ENCODE assay signal across 10 mouse cellular contexts in the genomic region with DNA sequence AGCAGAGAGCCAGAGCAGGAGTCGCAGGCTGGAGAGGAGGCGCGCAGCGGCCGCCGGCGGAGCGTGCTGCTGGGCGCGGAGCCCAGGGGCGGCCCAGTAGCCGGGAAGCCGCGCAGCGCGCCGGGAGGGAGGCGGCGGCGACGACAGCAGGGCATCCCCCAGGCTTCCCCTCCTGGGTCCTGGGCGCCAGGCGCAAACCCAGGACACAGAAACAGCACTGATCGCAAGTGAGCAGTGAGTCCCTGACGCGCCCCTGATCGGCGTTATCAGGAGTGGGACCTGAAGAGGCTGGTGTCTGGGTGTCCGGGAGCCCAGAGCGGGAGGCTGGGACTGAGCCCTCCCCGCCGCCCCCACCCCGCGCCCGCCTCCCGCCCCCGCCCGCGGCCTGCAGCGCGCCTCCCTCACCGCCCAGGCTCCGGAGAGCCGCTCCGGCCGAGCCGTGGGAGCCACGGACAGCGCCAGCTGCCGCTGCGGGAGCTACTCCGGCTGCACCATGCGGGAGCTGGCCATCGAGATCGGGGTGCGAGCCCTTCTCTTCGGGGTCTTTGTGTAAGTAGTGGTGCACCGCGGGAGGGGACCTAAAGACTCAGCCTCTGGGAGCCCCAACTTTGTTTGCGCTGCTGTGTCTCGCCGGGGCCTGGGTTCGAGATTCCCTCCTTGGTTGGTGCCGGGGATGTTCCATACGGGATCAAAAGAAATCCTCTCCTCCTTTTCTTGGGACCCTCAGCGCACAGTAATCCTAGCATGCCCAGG. TPM values are rescaled to one million over a fixed set of nuclear protein-coding genes. Genes with fewer than 3 reads are reported as not detected.
DNase-seq lines count a peak whose midpoint lies in the region; ATAC-seq and TF ChIP-seq lines count a peak whose summit lies in the region.
"Had no signal": no experiment of that assay in that cellular context is flagged by ENCODE, and none has a peak within 500 bp of the region (broad histone marks: within the 10 kb centered on the region; RNA-seq: fewer than 3 reads in every experiment).

TSS of gene Plpp4 (plus strand) at position 411 of the 753 bp plus-strand sequence.

- no peaks in the 10 kb centered on the region for H3K36me3 ChIP-seq in lung, postnatal 0 days (ENCODE audit: insufficient read depth, low read length)
- no peaks in the 10 kb centered on the region for H3K36me3 ChIP-seq in embryonic facial prominence, embryonic 14.5 days (ENCODE audit: control insufficient read depth, insufficient read depth, low read length)

- peak within 1 kb of the TSS; percentile 48 for H3K4me2 ChIP-seq in lung, postnatal 0 days (replicated peaks; ENCODE audit: low read depth, low read length)
- H3K4me2 ChIP-seq in embryonic facial prominence, embryonic 14.5 days (ENCODE audit: low read depth, low read length): peak within 1 kb of the TSS; percentile 88

- no peak for TF ChIP-seq EP300 in lung, postnatal 0 days (IDR thresholded peaks at IDR 0.05)

- no peak within 1 kb of the TSS for H3K9ac ChIP-seq in lung, postnatal 0 days (replicated peaks; ENCODE audit: low read depth)
- peak within 1 kb of the TSS; percentile 54 for H3K9ac ChIP-seq in embryonic facial prominence, embryonic 14.5 days (ENCODE audit: low read depth, low read length)

- no peaks in the 10 kb centered on the region for H3K9me3 ChIP-seq in lung, postnatal 0 days (ENCODE audit: low read length)
- H3K9me3 ChIP-seq in embryonic facial prominence, embryonic 14.5 days (ENCODE audit: control insufficient read depth, low read length): no peaks in the 10 kb centered on the region

- intact Hi-C loops in heart, postnatal 25 days (cut with DNase I): no loop called here
- intact Hi-C loops in left cerebral cortex, postnatal 25 days (cut with DNase I): no loop called here

- 6% methylated on average over 42 of the region's 66 CpGs for WGBS in lung, postnatal 0 days
- WGBS in embryonic facial prominence, embryonic 14.5 days: 3% methylated on average over 8 of the region's 66 CpGs

- H3K27ac ChIP-seq in lung, postnatal 0 days (ENCODE audit: low read length): no peak within 1 kb of the TSS
- H3K27ac ChIP-seq in embryonic facial prominence, embryonic 14.5 days (replicated peaks; ENCODE audit: low read depth, low read length): no peak within 1 kb of the TSS
- H3K27ac ChIP-seq: macrophage had no signal

- no peak for TF ChIP-seq CTCF in lung, postnatal 0 days (IDR thresholded peaks at IDR 0.05)

- H3K4me3 ChIP-seq in lung, postnatal 0 days (ENCODE audit: low read depth, low read length): peak within 1 kb of the TSS; percentile 20
- peak within 1 kb of the TSS; percentile 47 for H3K4me3 ChIP-seq in embryonic facial prominence, embryonic 14.5 days (ENCODE audit: low read depth, low read length)

- no peaks in the 10 kb centered on the region for H3K4me1 ChIP-seq in lung, postnatal 0 days (ENCODE audit: insufficient read depth, low read depth, low read length)
- no peaks in the 10 kb centered on the region for H3K4me1 ChIP-seq in embryonic facial prominence, embryonic 14.5 days (ENCODE audit: control insufficient read depth, insufficient read depth, low read length)

- ATAC-seq in lung, postnatal 0 days: peak; percentile 40
- ATAC-seq in embryonic facial prominence, embryonic 14.5 days (ENCODE audit: low read depth): peak; percentile 71
- ATAC-seq in erythroid progenitor cell, adult 5-6 weeks (replicated peaks; ENCODE audit: low FRiP score, poor library complexity, severe bottlenecking): no peak
- no peak for ATAC-seq in CD4-positive, CD25-positive, alpha-beta regulatory T cell, adult 4 months

- DNase-seq in lung, postnatal 0 days (ENCODE audit: low spot score): peak; percentile 16
- DNase-seq in lung, postnatal 36 days: no peak
- peak; percentile 35 for DNase-seq in embryonic facial prominence, embryonic 14.5 days (ENCODE audit: low spot score)
- DNase-seq in heart, postnatal 25 days (ENCODE audit: low spot score): peak; percentile 2
- peak; percentile 53 to 55 for DNase-seq in left cerebral cortex, postnatal 25 days (ENCODE audit: low spot score in 2 of 2)
- DNase-seq in neural tube, embryonic 10.5 days (ENCODE audit: extremely low spot score, low spot score): peak; percentile 68

- peaks cover 21% of the 10 kb centered on the region for H3K27me3 ChIP-seq in lung, postnatal 0 days (replicated peaks; ENCODE audit: insufficient read depth, low read length)
- H3K27me3 ChIP-seq in embryonic facial prominence, embryonic 14.5 days (replicated peaks; ENCODE audit: control insufficient read depth, insufficient read depth, low read length): peaks cover 39% of the 10 kb centered on the region

RNA-seq across cellular contexts. Expression of gene Plpp4, which starts in this region (rescaled TPM):
- polyA plus RNA-seq in lung, postnatal 0 days (2015; fragmentation: Nextera tagmentation; extraction: Ambion mirVana): 0.54 and 0.67 TPM in 2 replicates
- polyA plus RNA-seq in embryonic facial prominence, embryonic 14.5 days (2014; fragmentation: Nextera tagmentation; extraction: Ambion mirVana): 0.71 and 0.93 TPM in 2 replicates
- not detected for total RNA-seq in heart, postnatal 25 days (2021)
- 10 to 100 TPM; 11.4 to 12.4 TPM for total RNA-seq in left cerebral cortex, postnatal 25 days (2021)
- total RNA-seq in erythroid progenitor cell, adult 5-6 weeks (2015; ENCODE audit: low replicate concordance): not detected in 2 replicates
- total RNA-seq in erythroid progenitor cell, adult 5-6 weeks (2017; ENCODE audit: low replicate concordance): not detected in 2 replicates
- polyA plus RNA-seq in CD4-positive, CD25-positive, alpha-beta regulatory T cell, adult 4 months (2017; shearing (Covaris generic)): not detected
- total RNA-seq: adrenal gland, adult 18-20 months had no signal
- polyA plus RNA-seq: macrophage had no signal

Comparison
In these comparisons a context has a peak if more than half of its experiments do, and no peak if none do; other contexts are left out.
1. RNA of gene Plpp4 (total RNA-seq): 11.4 to 12.4 TPM in left cerebral cortex, postnatal 25 days; not detected in heart, postnatal 25 days and not detected in erythroid progenitor cell, adult 5-6 weeks; every median in the first group is over 10 times any median in the second.
2. Peak in DNase-seq, ATAC-seq, H3K4me3 ChIP-seq and H3K4me2 ChIP-seq in lung, postnatal 0 days; RNA of the gene not detected or under 1 TPM.
3. Peak in DNase-seq, ATAC-seq, H3K4me3 ChIP-seq, H3K9ac ChIP-seq and H3K4me2 ChIP-seq in embryonic facial prominence, embryonic 14.5 days; RNA of the gene not detected or under 1 TPM.
4. Peak in DNase-seq in heart, postnatal 25 days; RNA of the gene not detected or under 1 TPM.